Mouse (Mus musculus) midbrain, postnatal 0 days (tissue): ENCODE results near the gene Pigz. TPM values are rescaled to one million over a fixed set of nuclear protein-coding genes. Genes with fewer than 3 reads are reported as not detected.

Source experiments
- ATAC-seq: fragments of 200-750 bp; cut with Nextera tagmentation; 2 replicates; pipeline ENCODE4 v1.8.0; 2017; ENCODE audit warnings: moderate number of reproducible peaks, mild to moderate bottlenecking, moderate TSS enrichment, moderate library complexity; ENCODE audit not compliant: low FRiP score
- DNase-seq: peaks from one replicate; pipeline ENCODE4 v3.0.0-alpha.2; 2015; ENCODE audit warnings: low spot score
- H3K27ac ChIP-seq: fragments of 300-500 bp; sonication (generic); 2 replicates; pipeline ENCODE4 v1.5.1; 2014; ENCODE audit warnings: low read depth, mild to moderate bottlenecking, low read length, mixed read lengths
- H3K27me3 ChIP-seq: fragments of 300-500 bp; sonication (generic); 2 replicates; pipeline ENCODE4 v1.6.1; 2014; ENCODE audit warnings: low read length, control low read depth, mixed read lengths; ENCODE audit not compliant: insufficient read depth
- H3K36me3 ChIP-seq: fragments of 300-500 bp; sonication (generic); 2 replicates; pipeline ENCODE4 v1.6.1; 2014; ENCODE audit warnings: low read length, control low read depth, mixed read lengths; ENCODE audit not compliant: insufficient read depth
- H3K4me1 ChIP-seq: fragments of 300-500 bp; sonication (generic); 2 replicates; pipeline ENCODE4 v1.6.1; 2014; ENCODE audit warnings: mild to moderate bottlenecking, control low read depth, antibody characterized with exemption, low read length, mixed read lengths; ENCODE audit not compliant: insufficient read depth
- H3K4me2 ChIP-seq: fragments of 300-500 bp; sonication (generic); 2 replicates; pipeline ENCODE4 v1.6.1; 2014; ENCODE audit warnings: low read depth, mild to moderate bottlenecking, low read length, mixed read lengths; ENCODE audit not compliant: poor library complexity, severe bottlenecking
- H3K4me3 ChIP-seq: fragments of 300-500 bp; sonication (generic); 2 replicates; pipeline ENCODE4 v1.5.1; 2014; ENCODE audit warnings: low read depth, mild to moderate bottlenecking, low read length, moderate library complexity
- H3K9ac ChIP-seq: fragments of 300-500 bp; sonication (generic); replicated peaks from 2 replicates; pipeline ENCODE4 v1.6.1; 2014; ENCODE audit warnings: mild to moderate bottlenecking, low read length, moderate library complexity, mixed read lengths; ENCODE audit not compliant: poor library complexity, severe bottlenecking
- H3K9me3 ChIP-seq: fragments of 300-500 bp; sonication (generic); 2 replicates; pipeline ENCODE4 v1.6.1; 2016; ENCODE audit warnings: low read length, control low read depth
- CTCF ChIP-seq: IDR thresholded peaks from 2 replicates; pipeline ENCODE4 v1.5.1; 2016; ENCODE audit warnings: antibody characterized with exemption, mild to moderate bottlenecking
- WGBS: fragments of 180-500 bp; shearing (Covaris S2); extraction: QIAGEN DNeasy Blood & Tissue Kit; methylation state at CpG from one replicate; pipeline ENCODE4 v1.1.7; 2014; 5-methylcytosine and 5-hydroxymethylcytosine counted together
- polyA plus RNA-seq: library from polyadenylated mRNA; unstranded; fragments of >200 nt; fragmentation: Nextera tagmentation; extraction: Ambion mirVana; gene quantifications from 2 replicates; pipeline ENCODE4 v1.2.1, GENCODE M21; 2015
- total RNA-seq: library from RNA; depleted of rRNA; stranded (reverse); fragments of >200 nt; gene quantifications from 2 replicates; pipeline ENCODE4 v1.2.3, GENCODE M21; 2014

The Pigz gene
- total and polyA plus RNA-seq, 2 experiments from 2014 or later = 2.1 to 2.5 TPM

DNA sequence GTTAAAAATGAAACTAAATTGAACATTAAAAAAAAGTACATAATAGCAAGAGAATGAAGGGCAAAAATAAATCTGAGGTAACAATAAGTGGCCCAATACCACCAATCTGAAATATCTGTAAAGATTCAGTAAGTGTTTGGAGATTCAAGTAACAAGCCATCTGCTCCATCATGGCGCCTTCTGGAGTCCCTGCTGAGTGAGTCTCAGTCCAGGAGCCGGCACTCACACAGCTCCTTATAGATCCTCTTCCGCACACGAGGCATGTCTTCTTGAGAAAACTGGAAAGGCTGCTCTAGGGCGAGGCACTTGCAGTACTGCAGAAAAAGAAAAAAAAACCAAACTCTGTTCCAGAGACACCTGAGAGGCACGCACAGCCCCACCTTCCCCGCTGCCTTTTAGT, 29.6 kb downstream of the Pigz start:
- TF ChIP-seq CTCF = no peak
- no peak overlapping the region for H3K9ac ChIP-seq
- H3K4me2 ChIP-seq = no peak overlapping the region
- DNase-seq (no peak), ATAC-seq (no peak)
- no peaks in the 10 kb centered on the region for H3K27me3 ChIP-seq
- no peaks in the 10 kb centered on the region for H3K9me3 ChIP-seq
- no peak overlapping the region for H3K4me3 ChIP-seq
- no peaks in the 10 kb centered on the region for H3K4me1 ChIP-seq
- H3K36me3 ChIP-seq = peaks cover 51% of the 10 kb centered on the region
- H3K27ac ChIP-seq = no peak overlapping the region
- 90% methylated on average over 7 of the region's 7 CpGs for WGBS

DNA sequence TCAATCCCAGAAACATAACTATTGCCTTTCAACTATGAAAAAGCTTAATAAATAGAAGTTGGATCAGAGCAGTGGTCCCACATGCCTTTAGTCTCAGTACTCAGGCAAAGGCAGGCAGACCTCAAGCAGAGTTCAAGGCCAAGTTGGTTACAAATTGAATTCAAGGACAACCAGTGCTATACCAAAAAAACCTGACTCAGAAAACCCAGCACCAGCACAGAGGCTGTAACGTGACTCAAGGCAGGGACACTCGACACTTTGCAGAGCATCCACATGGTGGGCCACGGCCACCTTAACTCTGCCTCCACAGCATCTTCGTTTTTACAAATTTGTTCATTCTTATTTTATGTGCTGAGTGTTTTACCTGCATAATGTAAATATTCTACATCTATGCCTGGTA, 41.6 kb downstream of the Pigz start:
- peaks cover 18% of the 10 kb centered on the region; the same call in 1 of the 2 replicates for H3K36me3 ChIP-seq
- 96% methylated on average over 4 of the region's 4 CpGs for WGBS
- H3K27ac ChIP-seq = no peak overlapping the region
- no peaks in the 10 kb centered on the region for H3K9me3 ChIP-seq
- DNase-seq (no peak), ATAC-seq (no peak)
- H3K4me3 ChIP-seq = no peak overlapping the region
- no peak overlapping the region for H3K9ac ChIP-seq
- TF ChIP-seq CTCF = no peak
- no peaks in the 10 kb centered on the region for H3K4me1 ChIP-seq
- no peak overlapping the region for H3K4me2 ChIP-seq
- H3K27me3 ChIP-seq = no peaks in the 10 kb centered on the region

DNA sequence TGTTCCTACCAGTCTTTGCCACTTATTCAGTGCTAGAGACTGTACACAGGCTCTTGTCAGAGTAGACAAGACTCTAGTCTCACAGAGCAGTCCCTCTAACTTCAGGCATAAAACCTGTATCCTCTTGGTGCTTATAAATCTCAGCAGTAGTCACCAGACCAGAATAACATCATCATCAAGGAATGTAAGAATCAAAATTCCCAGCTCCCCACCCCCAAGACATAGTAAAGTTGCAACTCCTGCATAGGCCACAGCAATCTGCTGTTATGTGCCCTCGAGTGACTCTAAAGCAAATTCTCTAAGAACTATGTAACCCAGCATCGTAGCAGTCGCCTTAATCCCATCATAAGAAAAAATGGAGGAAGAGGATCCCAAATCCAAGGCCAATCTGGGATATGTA, 45.9 kb downstream of the Pigz start:
- Histone ChIP-seq H3K4me3 (no peak overlapping the region), H3K4me1 (no peaks in the 10 kb centered on the region), H3K27ac (no peak overlapping the region), H3K27me3 (no peaks in the 10 kb centered on the region), H3K36me3 (peaks cover 11% of the 10 kb centered on the region; the same call in 1 of the 2 replicates), H3K9me3 (no peaks in the 10 kb centered on the region), H3K4me2 (no peak overlapping the region), H3K9ac (no peak overlapping the region)
- WGBS = 96% methylated on average over 3 of the region's 3 CpGs
- DNase-seq (no peak), ATAC-seq (no peak)
- TF ChIP-seq CTCF = no peak

DNA sequence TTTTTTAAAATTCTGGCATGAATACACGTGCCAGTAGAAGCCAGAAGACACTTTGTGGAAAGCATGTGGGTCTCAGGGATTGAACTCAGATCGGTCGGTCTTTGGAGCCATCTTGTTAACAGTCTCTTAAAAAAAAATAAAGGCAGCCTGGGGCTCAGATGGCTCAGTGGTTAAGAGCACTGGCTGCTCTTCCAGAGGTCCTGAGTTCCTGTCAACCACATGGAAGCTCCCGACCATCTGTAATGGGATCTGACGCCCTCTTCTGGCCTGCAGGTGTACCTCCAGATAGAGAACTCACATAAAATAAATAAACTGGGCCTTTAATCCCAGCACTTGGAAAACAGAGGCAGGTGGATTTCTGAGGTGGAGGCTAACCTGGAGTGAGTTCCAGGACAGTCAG, 47.3 kb downstream of the Pigz start:
- Histone ChIP-seq H3K9ac (no peak overlapping the region), H3K27me3 (no peaks in the 10 kb centered on the region), H3K36me3 (peaks cover 7% of the 10 kb centered on the region; the same call in 1 of the 2 replicates), H3K4me3 (no peak overlapping the region), H3K4me2 (no peak overlapping the region), H3K4me1 (no peaks in the 10 kb centered on the region), H3K9me3 (no peaks in the 10 kb centered on the region), H3K27ac (no peak overlapping the region)
- 80% methylated on average over 5 of the region's 5 CpGs for WGBS
- no peak for DNase-seq
- TF ChIP-seq CTCF = no peak
- no peak for ATAC-seq

DNA sequence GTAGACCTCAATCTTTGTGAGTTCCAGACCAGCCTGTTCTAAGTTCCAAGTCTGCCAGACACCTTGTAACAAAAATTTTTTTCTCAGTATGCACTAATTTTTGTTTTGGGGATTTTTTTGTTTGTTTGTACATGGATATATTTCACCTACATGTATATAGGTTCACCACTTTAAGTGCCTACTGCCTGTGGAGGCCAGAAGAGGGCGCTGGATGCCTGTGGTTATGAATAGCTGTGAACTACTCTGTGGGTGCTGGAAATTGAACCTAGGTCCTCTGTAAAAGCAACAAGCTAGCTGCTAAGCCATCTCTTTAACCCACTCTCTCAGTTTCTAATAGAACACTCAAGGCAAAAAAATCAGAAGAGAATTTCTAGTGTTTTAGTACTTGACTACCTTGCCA, 58.4 kb downstream of the Pigz start:
- Histone ChIP-seq H3K4me2 (no peak overlapping the region), H3K27me3 (no peaks in the 10 kb centered on the region), H3K9me3 (no peaks in the 10 kb centered on the region), H3K4me1 (no peaks in the 10 kb centered on the region), H3K27ac (no peak overlapping the region), H3K9ac (no peak overlapping the region), H3K4me3 (no peak overlapping the region), H3K36me3 (peaks cover 21% of the 10 kb centered on the region)
- ATAC-seq = no peak
- TF ChIP-seq CTCF = peak; percentile 14; the same call in 1 of the 2 replicates
- DNase-seq = no peak
- 55% methylated on average over 1 of the region's 1 CpGs for WGBS

DNA sequence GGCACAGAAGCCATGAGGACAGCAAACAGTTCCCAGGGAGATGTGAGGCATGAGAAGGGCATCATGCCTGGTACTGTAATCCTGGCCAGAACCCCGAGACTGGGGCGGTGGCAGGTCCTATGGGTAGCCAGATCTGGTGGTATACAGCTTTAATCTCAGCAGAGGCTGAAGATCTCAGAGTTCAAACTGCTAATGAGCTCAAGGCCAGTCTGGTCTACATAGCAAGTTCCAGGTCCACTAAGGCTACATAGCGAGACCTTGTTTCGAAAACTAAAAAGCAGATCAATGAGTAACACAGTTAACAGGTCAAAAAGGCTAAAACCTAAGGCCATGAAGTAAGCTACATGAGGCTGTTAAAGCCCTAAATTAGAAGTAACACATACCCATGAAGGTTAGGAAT, 59.5 kb downstream of the Pigz start:
- Histone ChIP-seq H3K9me3 (no peaks in the 10 kb centered on the region), H3K4me2 (no peak overlapping the region), H3K9ac (no peak overlapping the region), H3K27ac (no peak overlapping the region), H3K27me3 (no peaks in the 10 kb centered on the region), H3K4me1 (no peaks in the 10 kb centered on the region), H3K36me3 (peaks cover 18% of the 10 kb centered on the region), H3K4me3 (no peak overlapping the region)
- 92% methylated on average over 4 of the region's 4 CpGs for WGBS
- TF ChIP-seq CTCF = no peak
- DNase-seq = no peak
- ATAC-seq = no peak
